7 mouse cellular contexts compared by ENCODE assay signal in genomic region chr5:142813722-142814111, GRCm38 (mm10). TPM values are rescaled to one million over a fixed set of nuclear protein-coding genes. Genes with fewer than 3 reads are reported as not detected.
DNase-seq lines count a peak whose midpoint lies in the region; ATAC-seq lines count a peak whose summit lies in the region.

No protein-coding gene starts in this region.

- peak overlapping the region; percentile 100 for H3K27ac ChIP-seq in heart, embryonic 10.5 days
- H3K27ac ChIP-seq in neural tube, embryonic 12.5 days = peak overlapping the region; percentile 100

- H3K4me1 ChIP-seq in heart, embryonic 10.5 days = peaks cover 49% of the 10 kb centered on the region
- peaks cover 39% of the 10 kb centered on the region for H3K4me1 ChIP-seq in neural tube, embryonic 12.5 days

- H3K27me3 ChIP-seq in heart, embryonic 10.5 days (ENCODE audit: insufficient read depth, poor library complexity, severe bottlenecking) = no peaks in the 10 kb centered on the region
- no peaks in the 10 kb centered on the region for H3K27me3 ChIP-seq in neural tube, embryonic 12.5 days (replicated peaks)

- H3K9me3 ChIP-seq in heart, embryonic 10.5 days = no peaks in the 10 kb centered on the region
- no peaks in the 10 kb centered on the region for H3K9me3 ChIP-seq in neural tube, embryonic 12.5 days

- H3K4me2 ChIP-seq in neural tube, embryonic 12.5 days (replicated peaks) = peak overlapping the region; percentile 96

- WGBS in heart, embryonic 10.5 days = 1% methylated on average over 23 of the region's 23 CpGs
- 1% methylated on average over 23 of the region's 23 CpGs for WGBS in neural tube, embryonic 12.5 days

- DNase-seq in ovary, postnatal 36 days (ENCODE audit: low spot score) = peak; percentile 42
- DNase-seq in ovary, postnatal 10 days (ENCODE audit: low spot score) = no peak
- peak; percentile 55 for DNase-seq in cerebellum, adult 9-10 months
- no peak for DNase-seq in heart, embryonic 10.5 days (ENCODE audit: low spot score)
- peak; percentile 50 to 66 for DNase-seq in kidney, postnatal 4 days

- peaks cover 23% of the 10 kb centered on the region for H3K36me3 ChIP-seq in heart, embryonic 10.5 days
- peaks cover 27% of the 10 kb centered on the region for H3K36me3 ChIP-seq in neural tube, embryonic 12.5 days

- ATAC-seq in neural tube, embryonic 12.5 days (ENCODE audit: low FRiP score, low read depth) = no peak
- no peak for ATAC-seq in CD4-positive, CD25-positive, alpha-beta regulatory T cell, adult 4 months

- H3K9ac ChIP-seq in neural tube, embryonic 12.5 days = peak overlapping the region; percentile 100

- peak overlapping the region; percentile 99 for H3K4me3 ChIP-seq in heart, embryonic 10.5 days
- H3K4me3 ChIP-seq in neural tube, embryonic 12.5 days = peak overlapping the region; percentile 88

RNA-seq across cellular contexts. Expression of gene Tnrc18, which starts 3.7 kb away (rescaled TPM):
- polyA plus RNA-seq in heart, embryonic 10.5 days (2016; fragmentation: Nextera tagmentation; extraction: Ambion mirVana) = 22.2 and 24.8 TPM in 2 replicates
- 51.5 and 57.5 TPM in 2 replicates for polyA plus RNA-seq in neural tube, embryonic 12.5 days (2016; fragmentation: Nextera tagmentation; extraction: Ambion mirVana)
- polyA plus RNA-seq in CD4-positive, CD25-positive, alpha-beta regulatory T cell, adult 4 months (2017; shearing (Covaris generic)) = 1 to 10 TPM; 2.8 to 3.7 TPM

Comparison
In these comparisons a context has a peak if more than half of its experiments do, and no peak if none do; other contexts are left out.
1. DNase-seq: peak in ovary, postnatal 36 days (single experiment), cerebellum, adult 9-10 months (single experiment) and kidney, postnatal 4 days (2 of 2); none in ovary, postnatal 10 days (single experiment) and heart, embryonic 10.5 days (single experiment).